Mouse (Mus musculus) testis, postnatal 10 days (tissue): ENCODE data around the gene Nrl.

Experiments used
- DNase-seq: peaks from one replicate; pipeline ENCODE4 v3.0.0; 2021; ENCODE audit warnings: low spot score

Gene Nrl

GRCm38 (mm10) chr14:55536116-55536745 lies 11.4 kb upstream of the Nrl start:
- DNase-seq: peak; percentile 72

GRCm38 (mm10) chr14:55527940-55528339 lies 3.2 kb upstream of the Nrl start:
- no peak for DNase-seq

GRCm38 (mm10) chr14:55526674-55527073 lies 1.9 kb upstream of the Nrl start:
- no peak for DNase-seq

GRCm38 (mm10) chr14:55524062-55524461 lies 719 bp downstream of the Nrl start:
- DNase-seq: no peak

- DNase-seq: no peak
Measured at GRCm38 (mm10) chr14:55520451-55521361, 4.1 kb downstream of the Nrl start.

GRCm38 (mm10) chr14:55519604-55520003 lies 5.2 kb downstream of the Nrl start:
- DNase-seq: no peak

GRCm38 (mm10) chr14:55518897-55519296 lies 5.9 kb downstream of the Nrl start:
- DNase-seq: no peak

GRCm38 (mm10) chr14:55515846-55516245 lies 8.9 kb downstream of the Nrl start:
- DNase-seq: no peak

- no peak for DNase-seq
Measured at GRCm38 (mm10) chr14:55513927-55514326, 10.9 kb downstream of the Nrl start.

- no peak for DNase-seq
Measured at GRCm38 (mm10) chr14:55511037-55511436, 13.7 kb downstream of the Nrl start.

GRCm38 (mm10) chr14:55510125-55510731 lies 14.6 kb downstream of the Nrl start, which contains the start of gene Cpne6:
TSS of gene Cpne6 (plus strand) at chr14:55510445.
- DNase-seq: no peak

- no peak for DNase-seq
Measured at GRCm38 (mm10) chr14:55509540-55509939, 15.2 kb downstream of the Nrl start.

- no peak for DNase-seq
Measured at GRCm38 (mm10) chr14:55507801-55508200, 17.0 kb downstream of the Nrl start.

GRCm38 (mm10) chr14:55505612-55506011 lies 19.2 kb downstream of the Nrl start:
- no peak for DNase-seq

GRCm38 (mm10) chr14:55497449-55497821 lies 27.3 kb downstream of the Nrl start:
- peak; percentile 97 for DNase-seq

GRCm38 (mm10) chr14:55496761-55497448 lies 27.9 kb downstream of the Nrl start:
- DNase-seq: no peak

- no peak for DNase-seq
Measured at GRCm38 (mm10) chr14:55495509-55496240, 29.1 kb downstream of the Nrl start.

GRCm38 (mm10) chr14:55492103-55492502 lies 32.7 kb downstream of the Nrl start:
- no peak for DNase-seq

GRCm38 (mm10) chr14:55491291-55491833 lies 33.4 kb downstream of the Nrl start:
- peak; percentile 83 for DNase-seq

GRCm38 (mm10) chr14:55490361-55491201 lies 34.2 kb downstream of the Nrl start, which contains the start of gene Carmil3:
TSS of gene Carmil3 (plus strand) at chr14:55490651.
- DNase-seq: peak; percentile 81
